8 mouse cellular contexts compared by ENCODE assay signal in genomic region chr5:113179843-113180682, GRCm38 (mm10). TPM values are rescaled to one million over a fixed set of nuclear protein-coding genes. Genes with fewer than 3 reads are reported as not detected.
DNase-seq lines count a peak whose midpoint lies in the region; ATAC-seq and TF ChIP-seq lines count a peak whose summit lies in the region.

No protein-coding gene starts in this region.

- 0 out of 2 replicates have a peak, but pooled peaks cover 13% of the 10 kb centered on the region for H3K36me3 ChIP-seq in forebrain, embryonic 12.5 days (replicated peaks)
- no peaks in the 10 kb centered on the region for H3K36me3 ChIP-seq in heart, embryonic 16.5 days (ENCODE audit: control insufficient read depth, insufficient read depth)
- no peaks in the 10 kb centered on the region for H3K36me3 ChIP-seq in liver, embryonic 14.5 days (replicated peaks; ENCODE audit: control insufficient read depth, insufficient read depth, low read depth)
- H3K36me3 ChIP-seq in neural tube, embryonic 11.5 days (ENCODE audit: control insufficient read depth, insufficient read depth, low read length) = no peaks in the 10 kb centered on the region
- no peaks in the 10 kb centered on the region for H3K36me3 ChIP-seq in stomach, embryonic 16.5 days (ENCODE audit: control insufficient read depth, insufficient read depth, low read length)

- ATAC-seq in forebrain, embryonic 12.5 days (ENCODE audit: low FRiP score) = peak; percentile 82
- peak; percentile 77 for ATAC-seq in heart, embryonic 16.5 days (replicated peaks; ENCODE audit: extremely low read depth, insufficient read depth, low FRiP score)
- ATAC-seq in liver, embryonic 14.5 days (ENCODE audit: insufficient read depth) = peak; percentile 78
- peak; percentile 71 for ATAC-seq in neural tube, embryonic 11.5 days (ENCODE audit: insufficient read depth, low FRiP score, low TSS enrichment)
- ATAC-seq in stomach, embryonic 16.5 days (ENCODE audit: insufficient read depth, low FRiP score) = peak; percentile 82

- H3K4me2 ChIP-seq in forebrain, embryonic 12.5 days = peak overlapping the region; percentile 47
- peak overlapping the region; percentile 72 for H3K4me2 ChIP-seq in heart, embryonic 16.5 days (ENCODE audit: low read depth, low read length)
- H3K4me2 ChIP-seq in liver, embryonic 14.5 days (ENCODE audit: low read depth) = peak overlapping the region; percentile 63
- peak overlapping the region; percentile 42 for H3K4me2 ChIP-seq in neural tube, embryonic 11.5 days (ENCODE audit: low read depth)
- H3K4me2 ChIP-seq in stomach, embryonic 16.5 days (ENCODE audit: low read depth, low read length) = peak overlapping the region; percentile 41

- no peak for TF ChIP-seq EP300 in liver, embryonic 14.5 days (IDR thresholded peaks at IDR 0.05; ENCODE audit: low read depth)

- peaks cover 15% of the 10 kb centered on the region for H3K4me1 ChIP-seq in forebrain, embryonic 12.5 days
- H3K4me1 ChIP-seq in heart, embryonic 16.5 days (ENCODE audit: control insufficient read depth, insufficient read depth, low read length) = peaks cover 13% of the 10 kb centered on the region
- no peaks in the 10 kb centered on the region; a peak in 1 of 4 replicates for H3K4me1 ChIP-seq in liver, embryonic 14.5 days (replicated peaks; ENCODE audit: control insufficient read depth in 2 of 2, insufficient read depth in 2 of 2, low read length in 1 of 2)
- H3K4me1 ChIP-seq in neural tube, embryonic 11.5 days (ENCODE audit: control insufficient read depth, insufficient read depth, low read length) = peaks cover 4% of the 10 kb centered on the region; the same call in 1 of the 2 replicates
- 0 out of 2 replicates have a peak, but pooled peaks cover 6% of the 10 kb centered on the region for H3K4me1 ChIP-seq in stomach, embryonic 16.5 days (ENCODE audit: control insufficient read depth, insufficient read depth, low read length)

- no peaks in the 10 kb centered on the region for H3K27me3 ChIP-seq in forebrain, embryonic 12.5 days
- no peaks in the 10 kb centered on the region for H3K27me3 ChIP-seq in heart, embryonic 16.5 days (ENCODE audit: control insufficient read depth, insufficient read depth, low read length)
- no peaks in the 10 kb centered on the region for H3K27me3 ChIP-seq in liver, embryonic 14.5 days (ENCODE audit: control insufficient read depth, insufficient read depth, low read length)
- H3K27me3 ChIP-seq in neural tube, embryonic 11.5 days (ENCODE audit: control insufficient read depth, insufficient read depth, low read length) = no peaks in the 10 kb centered on the region
- H3K27me3 ChIP-seq in stomach, embryonic 16.5 days (ENCODE audit: control insufficient read depth, insufficient read depth, low read length) = no peaks in the 10 kb centered on the region

- H3K27ac ChIP-seq in forebrain, embryonic 12.5 days = peak overlapping the region; percentile 74
- H3K27ac ChIP-seq in heart, embryonic 16.5 days (ENCODE audit: low read length) = peak overlapping the region; percentile 85
- no peak overlapping the region; the same call in 1 of the 2 replicates for H3K27ac ChIP-seq in liver, embryonic 14.5 days
- peak overlapping the region; percentile 47 for H3K27ac ChIP-seq in neural tube, embryonic 11.5 days (ENCODE audit: low read depth, low read length)
- peak overlapping the region; percentile 90 for H3K27ac ChIP-seq in stomach, embryonic 16.5 days (ENCODE audit: low read length)

- WGBS in forebrain, embryonic 12.5 days = 2% methylated on average over 30 of the region's 30 CpGs
- 2% methylated on average over 30 of the region's 30 CpGs for WGBS in heart, embryonic 16.5 days
- WGBS in liver, embryonic 14.5 days (ENCODE audit: insufficient replicate concordance) = 3% methylated on average over 30 of the region's 30 CpGs
- WGBS in neural tube, embryonic 11.5 days = 1% methylated on average over 30 of the region's 30 CpGs
- 4% methylated on average over 30 of the region's 30 CpGs for WGBS in stomach, embryonic 16.5 days

- H3K4me3 ChIP-seq in forebrain, embryonic 12.5 days (replicated peaks) = peak overlapping the region; percentile 24
- H3K4me3 ChIP-seq in heart, embryonic 16.5 days (ENCODE audit: low read length) = peak overlapping the region; percentile 46
- H3K4me3 ChIP-seq in liver, embryonic 14.5 days (ENCODE audit: insufficient read depth in 1 of 2, low read depth in 2 of 2, low read length in 2 of 2) = peak overlapping the region; percentile 36 to 49
- peak overlapping the region; percentile 13; the same call in 1 of the 2 replicates for H3K4me3 ChIP-seq in neural tube, embryonic 11.5 days (ENCODE audit: low read depth, low read length)
- H3K4me3 ChIP-seq in stomach, embryonic 16.5 days (replicated peaks; ENCODE audit: low read length) = peak overlapping the region; percentile 31

- TF ChIP-seq CTCF in liver, embryonic 14.5 days (IDR thresholded peaks at IDR 0.05; ENCODE audit: low read depth) = peak; percentile 82

- peak; percentile 65 to 70 for DNase-seq in B cell, adult 2 months
- DNase-seq in c-Kit-positive CD71-positive TER-119-positive erythroid progenitor cells, embryonic 14.5 days (ENCODE audit: low spot score) = peak; percentile 60
- DNase-seq in kidney, postnatal 36 days = peak; percentile 91 to 96
- peak; percentile 50 to 56 (median 52) for DNase-seq in liver, embryonic 14.5 days (ENCODE audit: low read depth in 3 of 3, low spot score in 3 of 3)
- DNase-seq in neural tube, embryonic 11.5 days (ENCODE audit: low spot score) = peak; percentile 89

- no peaks in the 10 kb centered on the region for H3K9me3 ChIP-seq in forebrain, embryonic 12.5 days
- H3K9me3 ChIP-seq in heart, embryonic 16.5 days (replicated peaks; ENCODE audit: control insufficient read depth, low read length) = no peaks in the 10 kb centered on the region
- no peaks in the 10 kb centered on the region for H3K9me3 ChIP-seq in liver, embryonic 14.5 days (ENCODE audit: control insufficient read depth, low read length)
- H3K9me3 ChIP-seq in neural tube, embryonic 11.5 days (ENCODE audit: control insufficient read depth, low read length) = no peaks in the 10 kb centered on the region
- no peaks in the 10 kb centered on the region for H3K9me3 ChIP-seq in stomach, embryonic 16.5 days (replicated peaks; ENCODE audit: control insufficient read depth, low read length)

- peak overlapping the region; percentile 46 for H3K9ac ChIP-seq in forebrain, embryonic 12.5 days
- H3K9ac ChIP-seq in heart, embryonic 16.5 days (ENCODE audit: low read length) = peak overlapping the region; percentile 69
- H3K9ac ChIP-seq in liver, embryonic 14.5 days (replicated peaks) = no peak overlapping the region; the same call in 1 of the 2 replicates
- H3K9ac ChIP-seq in neural tube, embryonic 11.5 days (ENCODE audit: low read length) = peak overlapping the region; percentile 41
- H3K9ac ChIP-seq in stomach, embryonic 16.5 days (ENCODE audit: low read length) = peak overlapping the region; percentile 65

RNA-seq across cellular contexts. Expression of gene 2900026A02Rik, which starts 41.0 kb away (rescaled TPM):
- 4.5 and 6.1 TPM in 2 replicates for polyA plus RNA-seq in forebrain, embryonic 12.5 days (2016; fragmentation: Nextera tagmentation; extraction: Ambion mirVana)
- 14.9 and 16.4 TPM in 2 replicates for polyA plus RNA-seq in heart, embryonic 16.5 days (2015; fragmentation: Nextera tagmentation; extraction: Ambion mirVana)
- polyA plus RNA-seq in liver, embryonic 14.5 days (2012; rRNA removed) = 1.1 and 1.2 TPM in 2 replicates
- 0.63 and 0.68 TPM in 2 replicates for polyA plus RNA-seq in liver, embryonic 14.5 days (2014; fragmentation: Nextera tagmentation; extraction: Ambion mirVana)
- polyA plus RNA-seq in neural tube, embryonic 11.5 days (2014; fragmentation: Nextera tagmentation; extraction: Ambion mirVana) = 1.3 and 1.5 TPM in 2 replicates
- 14.9 TPM in 2 replicates for polyA plus RNA-seq in stomach, embryonic 16.5 days (2015; fragmentation: Nextera tagmentation; extraction: Ambion mirVana)

RNA-seq across cellular contexts. Expression of gene Tmem211, which starts 46.6 kb away (rescaled TPM):
- polyA plus RNA-seq in forebrain, embryonic 12.5 days (2016; fragmentation: Nextera tagmentation; extraction: Ambion mirVana) = 0.20 and 0.28 TPM in 2 replicates
- not detected in 2 replicates for polyA plus RNA-seq in heart, embryonic 16.5 days (2015; fragmentation: Nextera tagmentation; extraction: Ambion mirVana)
- not detected in 2 replicates for polyA plus RNA-seq in liver, embryonic 14.5 days (2012; rRNA removed)
- polyA plus RNA-seq in liver, embryonic 14.5 days (2014; fragmentation: Nextera tagmentation; extraction: Ambion mirVana) = not detected in 2 replicates
- not detected in 2 replicates for polyA plus RNA-seq in neural tube, embryonic 11.5 days (2014; fragmentation: Nextera tagmentation; extraction: Ambion mirVana)
- 1.3 and 1.5 TPM in 2 replicates for polyA plus RNA-seq in stomach, embryonic 16.5 days (2015; fragmentation: Nextera tagmentation; extraction: Ambion mirVana)
